Comparison of ENCODE assay signal across 20 mouse cellular contexts in genomic region chr15:59830553-59831462, GRCm38 (mm10).
DNase-seq lines count a peak whose midpoint lies in the region; ATAC-seq lines count a peak whose summit lies in the region.
"Had no signal": no experiment of that assay in that cellular context is flagged by ENCODE, and none has a peak within 500 bp of the region (broad histone marks: within the 10 kb centered on the region; RNA-seq: fewer than 3 reads in every experiment).

No protein-coding gene starts in this region.

- 75% methylated on average over 17 of the region's 17 CpGs for WGBS in embryonic facial prominence, embryonic 14.5 days
- WGBS in embryonic facial prominence, embryonic 10.5 days, result 82% methylated on average over 17 of the region's 17 CpGs

- no peak overlapping the region for H3K4me2 ChIP-seq in embryonic facial prominence, embryonic 14.5 days (ENCODE audit: low read depth, low read length)
- H3K4me2 ChIP-seq: embryonic facial prominence, embryonic 15.5 days; hindbrain, embryonic 12.5 days; midbrain, embryonic 15.5 days; neural tube, embryonic 13.5 days; stomach, embryonic 15.5 days had no signal

- H3K27ac ChIP-seq in embryonic facial prominence, embryonic 14.5 days (replicated peaks; ENCODE audit: low read depth, low read length), result no peak overlapping the region
- no peak overlapping the region for H3K27ac ChIP-seq in embryonic facial prominence, embryonic 10.5 days (replicated peaks)
- H3K27ac ChIP-seq: embryonic facial prominence, embryonic 15.5 days; heart, adult 2 months; hindbrain, embryonic 12.5 days; macrophage; midbrain, embryonic 15.5 days; neural tube, embryonic 13.5 days; stomach, embryonic 15.5 days had no signal

- H3K9ac ChIP-seq in embryonic facial prominence, embryonic 14.5 days (ENCODE audit: low read depth, low read length), result no peak overlapping the region
- H3K9ac ChIP-seq: embryonic facial prominence, embryonic 15.5 days; hindbrain, embryonic 12.5 days; midbrain, embryonic 15.5 days; neural tube, embryonic 13.5 days; stomach, embryonic 15.5 days had no signal

- H3K4me1 ChIP-seq in embryonic facial prominence, embryonic 14.5 days (ENCODE audit: control insufficient read depth, insufficient read depth, low read length), result peaks cover 5% of the 10 kb centered on the region; the same call in 1 of the 2 replicates
- peaks cover 14% of the 10 kb centered on the region for H3K4me1 ChIP-seq in embryonic facial prominence, embryonic 10.5 days

- no peaks in the 10 kb centered on the region for H3K27me3 ChIP-seq in embryonic facial prominence, embryonic 14.5 days (replicated peaks; ENCODE audit: control insufficient read depth, insufficient read depth, low read length)
- H3K27me3 ChIP-seq in embryonic facial prominence, embryonic 10.5 days (replicated peaks; ENCODE audit: low read depth, poor library complexity, severe bottlenecking), result no peaks in the 10 kb centered on the region; the same call in 1 of the 2 replicates
- H3K27me3 ChIP-seq: embryonic facial prominence, embryonic 15.5 days; hindbrain, embryonic 12.5 days; midbrain, embryonic 15.5 days; neural tube, embryonic 13.5 days; stomach, embryonic 15.5 days had no signal

- ATAC-seq in embryonic facial prominence, embryonic 14.5 days (ENCODE audit: low read depth), result no peak
- peak; percentile 74 for ATAC-seq in granulocyte monocyte progenitor cell, adult 5-6 weeks (replicated peaks; ENCODE audit: poor library complexity, severe bottlenecking)
- ATAC-seq in megakaryocyte, adult 5-6 weeks (ENCODE audit: poor library complexity, severe bottlenecking), result peak; percentile 81
- ATAC-seq: forebrain, embryonic 14.5 days; midbrain, embryonic 15.5 days had no signal

- no peaks in the 10 kb centered on the region for H3K36me3 ChIP-seq in embryonic facial prominence, embryonic 14.5 days (ENCODE audit: control insufficient read depth, insufficient read depth, low read length)
- no peaks in the 10 kb centered on the region for H3K36me3 ChIP-seq in embryonic facial prominence, embryonic 10.5 days (replicated peaks)
- H3K36me3 ChIP-seq: embryonic facial prominence, embryonic 15.5 days; hindbrain, embryonic 12.5 days; midbrain, embryonic 15.5 days; neural tube, embryonic 13.5 days; stomach, embryonic 15.5 days had no signal

- peak; percentile 33 for DNase-seq in embryonic facial prominence, embryonic 14.5 days (ENCODE audit: low spot score)
- DNase-seq in embryonic facial prominence, embryonic 10.5 days (ENCODE audit: low spot score), result no peak
- peak; percentile 78 for DNase-seq in 416B (ENCODE audit: low read depth)
- no peak for DNase-seq in kidney, postnatal 25 days
- no peak for DNase-seq in kidney, postnatal 14 days
- no peak for DNase-seq in cerebellum, postnatal 36 days
- DNase-seq: cerebellum, adult 11-12 months; heart, adult 2 months; kidney, adult 11 months; kidney, postnatal 36 days; thymus, postnatal 36 days had no signal

- no peaks in the 10 kb centered on the region for H3K9me3 ChIP-seq in embryonic facial prominence, embryonic 14.5 days (ENCODE audit: control insufficient read depth, low read length)
- no peaks in the 10 kb centered on the region for H3K9me3 ChIP-seq in embryonic facial prominence, embryonic 10.5 days
- H3K9me3 ChIP-seq: embryonic facial prominence, embryonic 15.5 days; hindbrain, embryonic 12.5 days; midbrain, embryonic 15.5 days; neural tube, embryonic 13.5 days; stomach, embryonic 15.5 days had no signal

- no peak overlapping the region for H3K4me3 ChIP-seq in embryonic facial prominence, embryonic 14.5 days (ENCODE audit: low read depth, low read length)
- H3K4me3 ChIP-seq in embryonic facial prominence, embryonic 10.5 days, result no peak overlapping the region
- H3K4me3 ChIP-seq: embryonic facial prominence, embryonic 15.5 days; heart, adult 2 months; hindbrain, embryonic 12.5 days; midbrain, embryonic 15.5 days; neural tube, embryonic 13.5 days; stomach, embryonic 15.5 days had no signal

Comparison
In these comparisons a context has a peak if more than half of its experiments do, and no peak if none do; other contexts are left out.
1. DNase-seq: peak in embryonic facial prominence, embryonic 14.5 days (single experiment) and 416B (single experiment); none in embryonic facial prominence, embryonic 10.5 days (single experiment), kidney, postnatal 25 days (0 of 2), kidney, postnatal 14 days (single experiment) and cerebellum, postnatal 36 days (0 of 2).